Mouse (Mus musculus): ENCODE measurements around the gene Btk. TPM values are rescaled to one million over a fixed set of nuclear protein-coding genes. Genes with fewer than 3 reads are reported as not detected.

Btk gene
- total RNA-seq (2021), result 1 to 10 TPM in 1 of 2 experiments, under 1 TPM in 1; 0.74 to 1.1 TPM
- long read RNA-seq, partial matches to known transcripts, result 0 of 17 reads
- long read RNA-seq, other reads (novel, unspliced or antisense), result 17 of 17 reads

- DNase-seq (ENCODE audit: low spot score in 2 of 2), result no peak
Measured at GRCm38 (mm10) chrX:134582888-134583669, at the start of gene Btk. Gene Btk, minus strand, starts transcription at chrX:134583570.

- no peak for DNase-seq (ENCODE audit: low spot score in 2 of 2)
Measured at GRCm38 (mm10) chrX:134632710-134633109, 49.3 kb upstream of the Btk start.

- DNase-seq (ENCODE audit: low spot score in 2 of 2), result no peak
Measured at GRCm38 (mm10) chrX:134628200-134628599, 44.8 kb upstream of the Btk start.

GRCm38 (mm10) chrX:134623350-134623749 lies 40.0 kb upstream of the Btk start:
- DNase-seq (ENCODE audit: low spot score in 2 of 2), result no peak

- no peak for DNase-seq (ENCODE audit: low spot score in 2 of 2)
Measured at GRCm38 (mm10) chrX:134621685-134622084, 38.3 kb upstream of the Btk start.

GRCm38 (mm10) chrX:134620254-134620865 lies 37.0 kb upstream of the Btk start:
- peak in 1 of 2 experiments; percentile 12 for DNase-seq (ENCODE audit: low spot score in 2 of 2)

- DNase-seq (ENCODE audit: low spot score in 2 of 2), result no peak
Measured at GRCm38 (mm10) chrX:134619695-134620094, 36.3 kb upstream of the Btk start.

GRCm38 (mm10) chrX:134614306-134614705 lies 30.9 kb upstream of the Btk start:
- no peak for DNase-seq (ENCODE audit: low spot score in 2 of 2)

- DNase-seq (ENCODE audit: low spot score in 2 of 2), result no peak
Measured at GRCm38 (mm10) chrX:134612285-134612959, 29.1 kb upstream of the Btk start.

GRCm38 (mm10) chrX:134610984-134611383 lies 27.6 kb upstream of the Btk start:
- DNase-seq (ENCODE audit: low spot score in 2 of 2), result no peak

- peak in 1 of 2 experiments; percentile 20 for DNase-seq (ENCODE audit: low spot score in 2 of 2)
Measured at GRCm38 (mm10) chrX:134609472-134609871, 26.1 kb upstream of the Btk start.

- DNase-seq (ENCODE audit: low spot score in 2 of 2), result no peak
Measured at GRCm38 (mm10) chrX:134601380-134602120, 18.2 kb upstream of the Btk start.

GRCm38 (mm10) chrX:134600659-134601379 lies 17.4 kb upstream of the Btk start, which contains the start of the genes Gla and Hnrnph2:
Gene Gla, minus strand, starts transcription at chrX:134601125.
Gene Hnrnph2, plus strand, starts transcription at chrX:134601179.
- DNase-seq (ENCODE audit: low spot score in 2 of 2), result peak; percentile 82 to 95

- DNase-seq (ENCODE audit: low spot score in 2 of 2), result no peak
Measured at GRCm38 (mm10) chrX:134599922-134600565, 16.7 kb upstream of the Btk start.

- DNase-seq (ENCODE audit: low spot score in 2 of 2), result no peak
Measured at GRCm38 (mm10) chrX:134589836-134590235, 6.5 kb upstream of the Btk start.

- DNase-seq (ENCODE audit: low spot score in 2 of 2), result no peak
Measured at GRCm38 (mm10) chrX:134588997-134589396, 5.6 kb upstream of the Btk start.

- DNase-seq (ENCODE audit: low spot score in 2 of 2), result no peak
Measured at GRCm38 (mm10) chrX:134588261-134588660, 4.9 kb upstream of the Btk start.

- DNase-seq (ENCODE audit: low spot score in 2 of 2), result no peak
Measured at GRCm38 (mm10) chrX:134586447-134586846, 3.1 kb upstream of the Btk start.

GRCm38 (mm10) chrX:134585103-134586002 lies 2.0 kb upstream of the Btk start, which contains the start of gene Rpl36a:
Gene Rpl36a, plus strand, starts transcription at chrX:134585654.
- peak; percentile 78 to 92 for DNase-seq (ENCODE audit: low spot score in 2 of 2)

Measured in layer of hippocampus, adult 18-20 months (tissue).